Mouse (Mus musculus) adipocyte (in vitro differentiated cells): ENCODE measurements at regions not wholly inside any gene's neighbourhood (a gene's known extent, or its start where the extent isn't known, plus 50 kb on each side); places are given as distances from the start of the nearest gene placed in this dataset.
A peak's percentile ranks its signal among the peaks of the same experiment; 100 is the strongest.

Source experiments
- DNase-seq: peaks from one replicate; pipeline ENCODE4 v3.0.0-alpha.2; 2016; ENCODE audit warnings: low spot score

GRCm38 (mm10) chr1:189991089-189991488, 68.9 kb upstream of the Smyd2 start:
- DNase-seq, result no peak

GRCm38 (mm10) chr1:189990046-189990622, 68.0 kb upstream of the Smyd2 start:
- DNase-seq, result no peak

- no peak for DNase-seq
Observed at GRCm38 (mm10) chr1:189989376-189989775, 67.2 kb upstream of the Smyd2 start.

- DNase-seq, result no peak
Observed at GRCm38 (mm10) chr1:189988864-189989263, 66.7 kb upstream of the Smyd2 start.

GRCm38 (mm10) chr1:189985516-189986205, 63.5 kb upstream of the Smyd2 start:
- no peak for DNase-seq

GRCm38 (mm10) chr1:189978244-189978643, 56.1 kb upstream of the Smyd2 start:
- DNase-seq, result no peak

- DNase-seq, result no peak
Observed at GRCm38 (mm10) chr1:189975660-189976059, 53.5 kb upstream of the Smyd2 start.

GRCm38 (mm10) chr1:189972790-189973406, 50.7 kb upstream of the Smyd2 start:
- peak; percentile 84 for DNase-seq
